Mouse (Mus musculus) neural tube, embryonic 13.5 days (tissue): ENCODE measurements around the gene Hdac7. TPM values are rescaled to one million over a fixed set of nuclear protein-coding genes. Genes with fewer than 3 reads are reported as not detected.
"Not testable (repeated sequence)": the region's sequence is repeated elsewhere in the genome, so short reads cannot be mapped to it uniquely, and the experiment has no call there.

Source experiments
- ATAC-seq: fragments of 200-750 bp; cut with Nextera tagmentation; 2 replicates; pipeline ENCODE4 v1.8.0; 2017; ENCODE audit warnings: low read depth, mild to moderate bottlenecking, moderate TSS enrichment, moderate library complexity
- H3K27ac ChIP-seq: fragments of 300-500 bp; sonication (generic); replicated peaks from 2 replicates; pipeline ENCODE4 v1.5.1; 2015; ENCODE audit warnings: moderate library complexity, mild to moderate bottlenecking, inconsistent platforms
- H3K27me3 ChIP-seq: fragments of 300-500 bp; sonication (generic); 2 replicates; pipeline ENCODE4 v1.6.1; 2015; ENCODE audit warnings: mild to moderate bottlenecking, inconsistent platforms
- H3K36me3 ChIP-seq: fragments of 300-500 bp; sonication (generic); 2 replicates; pipeline ENCODE4 v1.6.1; 2015; ENCODE audit warnings: mild to moderate bottlenecking, inconsistent platforms
- H3K4me1 ChIP-seq: fragments of 300-500 bp; sonication (generic); replicated peaks from 2 replicates; pipeline ENCODE4 v1.6.1; 2015; ENCODE audit warnings: inconsistent platforms
- H3K4me2 ChIP-seq: fragments of 300-500 bp; sonication (generic); 2 replicates; pipeline ENCODE4 v1.6.1; 2015; ENCODE audit warnings: inconsistent platforms, mild to moderate bottlenecking, moderate library complexity
- H3K4me3 ChIP-seq: fragments of 300-500 bp; sonication (generic); 2 replicates; pipeline ENCODE4 v1.5.1; 2015; ENCODE audit warnings: mild to moderate bottlenecking, inconsistent platforms
- H3K9ac ChIP-seq: fragments of 300-500 bp; sonication (generic); 2 replicates; pipeline ENCODE4 v1.6.1; 2015; ENCODE audit warnings: moderate library complexity, mild to moderate bottlenecking, inconsistent platforms
- H3K9me3 ChIP-seq: fragments of 300-500 bp; sonication (generic); 2 replicates; pipeline ENCODE4 v1.6.1; 2016; ENCODE audit warnings: inconsistent platforms
- WGBS: fragments of 180-500 bp; shearing (Covaris S2); methylation state at CpG from one replicate; pipeline ENCODE4 v1.1.7; 2015; 5-methylcytosine and 5-hydroxymethylcytosine counted together
- polyA plus RNA-seq: library from polyadenylated mRNA; unstranded; fragments of >200 nt; fragmentation: Nextera tagmentation; extraction: Ambion mirVana; gene quantifications from 2 replicates; pipeline ENCODE4 v1.2.1, GENCODE M21; 2015

The Hdac7 gene
- polyA plus RNA-seq, 1 experiment from 2014 or later = 24.9 TPM

GRCm38 (mm10) chr15:97871055-97872030, 27.0 kb upstream of the Hdac7 start:
- no peak for ATAC-seq
- H3K27ac ChIP-seq = no peak overlapping the region
- no peaks in the 10 kb centered on the region for H3K36me3 ChIP-seq
- no peak overlapping the region for H3K4me2 ChIP-seq
- no peak overlapping the region for H3K9ac ChIP-seq
- no peaks in the 10 kb centered on the region for H3K4me1 ChIP-seq
- 0 out of 2 replicates have a peak, but pooled peaks cover 2% of the 10 kb centered on the region for H3K9me3 ChIP-seq
- no peaks in the 10 kb centered on the region for H3K27me3 ChIP-seq
- WGBS = 88% methylated on average over 19 of the region's 19 CpGs
- H3K4me3 ChIP-seq = no peak overlapping the region

DNA sequence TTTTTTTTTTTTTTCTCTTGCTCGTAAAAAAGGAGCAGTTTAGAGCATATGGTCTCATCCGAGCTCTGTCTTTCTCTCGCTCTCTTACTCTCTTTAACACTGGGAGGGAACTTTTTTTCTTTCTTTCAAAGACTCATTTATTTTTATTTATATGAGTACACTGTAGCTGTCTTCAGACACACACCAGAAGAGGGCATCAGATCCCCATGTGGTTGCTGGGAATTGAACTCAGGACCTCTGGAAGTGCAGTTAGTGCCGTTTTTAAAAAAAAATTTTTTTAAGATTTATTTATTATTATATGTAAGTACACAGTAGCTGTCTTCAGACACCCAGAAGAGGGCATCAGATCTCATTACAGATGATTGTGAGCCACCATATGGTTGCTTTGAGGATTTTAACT, 25.8 kb upstream of the Hdac7 start:
- H3K4me2 ChIP-seq, ATAC-seq, H3K9me3 ChIP-seq, H3K36me3 ChIP-seq, H3K9ac ChIP-seq, H3K27ac ChIP-seq, H3K27me3 ChIP-seq, H3K4me3 ChIP-seq, H3K4me1 ChIP-seq: not testable (repeated sequence)
- WGBS = 78% methylated on average over 4 of the region's 4 CpGs

GRCm38 (mm10) chr15:97868985-97869384, 24.7 kb upstream of the Hdac7 start:
- Histone ChIP-seq H3K9me3 (0 out of 2 replicates have a peak, but pooled peaks cover 2% of the 10 kb centered on the region), H3K4me1 (no peaks in the 10 kb centered on the region), H3K36me3 (no peaks in the 10 kb centered on the region), H3K9ac (no peak overlapping the region), H3K27ac (no peak overlapping the region), H3K4me3 (no peak overlapping the region), H3K4me2 (no peak overlapping the region), H3K27me3 (no peaks in the 10 kb centered on the region)
- 89% methylated on average over 6 of the region's 6 CpGs for WGBS
- ATAC-seq = no peak

DNA sequence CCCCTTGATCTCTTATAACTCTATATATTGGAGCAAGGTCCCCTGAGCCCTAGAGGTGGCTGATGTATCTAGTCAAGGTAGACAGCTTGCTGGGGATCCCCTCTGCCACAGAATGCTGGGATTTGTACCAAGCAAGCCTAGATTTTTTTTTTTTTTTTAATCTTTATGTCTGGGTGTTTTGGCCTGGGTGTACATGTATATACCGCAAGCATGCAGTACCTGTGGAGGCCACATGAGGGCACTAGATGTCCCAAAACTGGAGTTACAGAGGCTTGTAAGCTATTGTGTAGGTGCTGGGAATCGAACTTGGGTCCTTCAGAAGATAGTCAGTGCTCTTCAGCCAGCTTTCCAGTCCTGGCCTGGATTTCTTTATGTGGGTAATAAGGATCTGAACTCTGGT, 21.7 kb upstream of the Hdac7 start:
- Histone ChIP-seq H3K36me3 (no peaks in the 10 kb centered on the region), H3K9ac (no peak overlapping the region), H3K27ac (no peak overlapping the region), H3K4me1 (no peaks in the 10 kb centered on the region), H3K4me2 (no peak overlapping the region), H3K27me3 (no peaks in the 10 kb centered on the region), H3K4me3 (no peak overlapping the region), H3K9me3 (0 out of 2 replicates have a peak, but pooled peaks cover 2% of the 10 kb centered on the region)
- ATAC-seq = no peak
- 94% methylated on average over 2 of the region's 2 CpGs for WGBS

- Histone ChIP-seq H3K4me1 (no peaks in the 10 kb centered on the region), H3K27me3 (no peaks in the 10 kb centered on the region), H3K4me3 (no peak overlapping the region), H3K36me3 (no peaks in the 10 kb centered on the region), H3K9me3 (0 out of 2 replicates have a peak, but pooled peaks cover 2% of the 10 kb centered on the region), H3K9ac (no peak overlapping the region), H3K27ac (no peak overlapping the region), H3K4me2 (no peak overlapping the region)
- WGBS = 72% methylated on average over 6 of the region's 6 CpGs
- ATAC-seq = no peak
Measured at GRCm38 (mm10) chr15:97865175-97865574, 20.9 kb upstream of the Hdac7 start.

GRCm38 (mm10) chr15:97864361-97865045, 20.2 kb upstream of the Hdac7 start:
- Histone ChIP-seq H3K4me2 (no peak overlapping the region), H3K9me3 (0 out of 2 replicates have a peak, but pooled peaks cover 2% of the 10 kb centered on the region), H3K4me1 (no peaks in the 10 kb centered on the region), H3K9ac (no peak overlapping the region), H3K4me3 (no peak overlapping the region), H3K27me3 (no peaks in the 10 kb centered on the region), H3K27ac (no peak overlapping the region), H3K36me3 (no peaks in the 10 kb centered on the region)
- ATAC-seq = no peak
- whole genome bisulfite sequencing = 81% methylated on average over 8 of the region's 8 CpGs

- H3K4me3 ChIP-seq = no peak overlapping the region
- ATAC-seq = no peak
Measured at GRCm38 (mm10) chr15:97863494-97863881, 19.2 kb upstream of the Hdac7 start.

DNA sequence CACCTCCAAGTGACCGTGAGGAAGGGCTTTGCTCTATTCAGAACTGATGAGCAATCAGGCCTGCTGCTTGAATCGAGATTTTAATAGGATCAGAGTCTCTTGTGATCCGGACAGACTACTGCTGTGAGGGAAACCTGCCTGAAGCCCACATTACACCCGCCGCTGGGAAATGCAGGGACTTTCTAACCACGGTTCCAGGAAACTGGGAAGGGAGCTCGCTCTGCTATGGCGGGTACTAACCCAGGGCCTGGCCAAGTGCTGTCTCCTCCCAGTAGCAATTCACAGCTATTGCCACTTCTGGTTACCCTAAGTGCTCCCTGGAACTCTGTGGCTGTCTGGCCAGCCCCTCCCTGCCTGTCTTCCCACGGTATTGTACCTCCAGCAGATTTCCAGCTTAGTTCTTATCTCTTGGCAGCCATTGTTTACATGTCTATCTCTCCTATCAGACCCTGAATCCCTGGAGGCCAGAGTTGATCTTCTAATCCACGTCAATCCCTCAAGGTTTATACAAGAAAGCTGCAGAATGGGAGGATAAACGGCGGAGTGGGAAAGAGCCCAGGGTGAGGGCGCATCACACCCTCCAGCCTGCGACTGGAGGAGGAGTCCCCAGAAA, 18.7 kb upstream of the Hdac7 start:
- 66% methylated on average over 14 of the region's 14 CpGs for WGBS
- ATAC-seq = no peak
- H3K4me3 ChIP-seq = no peak overlapping the region
- H3K36me3 ChIP-seq = no peaks in the 10 kb centered on the region
- no peak overlapping the region for H3K27ac ChIP-seq
- no peak overlapping the region for H3K9ac ChIP-seq
- H3K9me3 ChIP-seq = 0 out of 2 replicates have a peak, but pooled peaks cover 2% of the 10 kb centered on the region
- no peaks in the 10 kb centered on the region for H3K4me1 ChIP-seq
- H3K4me2 ChIP-seq = no peak overlapping the region
- H3K27me3 ChIP-seq = no peaks in the 10 kb centered on the region

More at GRCm38 (mm10) chr15:97863494-97863881, 19.2 kb upstream of the Hdac7 start:
- Histone ChIP-seq H3K27me3 (no peaks in the 10 kb centered on the region), H3K9me3 (0 out of 2 replicates have a peak, but pooled peaks cover 2% of the 10 kb centered on the region), H3K36me3 (no peaks in the 10 kb centered on the region), H3K4me1 (no peaks in the 10 kb centered on the region), H3K27ac (no peak overlapping the region), H3K4me2 (no peak overlapping the region), H3K9ac (no peak overlapping the region)
- 85% methylated on average over 18 of the region's 18 CpGs for WGBS

GRCm38 (mm10) chr15:97860353-97860752, 16.1 kb upstream of the Hdac7 start:
- H3K27ac ChIP-seq = no peak overlapping the region
- H3K9me3 ChIP-seq = no peaks in the 10 kb centered on the region
- 84% methylated on average over 3 of the region's 3 CpGs for WGBS
- H3K4me3 ChIP-seq = no peak overlapping the region
- H3K4me1 ChIP-seq = no peaks in the 10 kb centered on the region
- H3K4me2 ChIP-seq = no peak overlapping the region
- ATAC-seq = no peak
- H3K36me3 ChIP-seq = no peaks in the 10 kb centered on the region
- H3K27me3 ChIP-seq = no peaks in the 10 kb centered on the region
- no peak overlapping the region for H3K9ac ChIP-seq

- H3K4me3 ChIP-seq = no peak overlapping the region
- ATAC-seq = no peak
- no peak overlapping the region for H3K9ac ChIP-seq
- 81% methylated on average over 4 of the region's 4 CpGs for WGBS
- H3K36me3 ChIP-seq = no peaks in the 10 kb centered on the region
- no peak overlapping the region for H3K4me2 ChIP-seq
- no peak overlapping the region for H3K27ac ChIP-seq
- H3K4me1 ChIP-seq = no peaks in the 10 kb centered on the region
- no peaks in the 10 kb centered on the region for H3K27me3 ChIP-seq
- H3K9me3 ChIP-seq = no peaks in the 10 kb centered on the region
Measured at GRCm38 (mm10) chr15:97858431-97858830, 14.1 kb upstream of the Hdac7 start.

- Histone ChIP-seq H3K9ac (no peak overlapping the region), H3K27me3 (no peaks in the 10 kb centered on the region), H3K4me1 (no peaks in the 10 kb centered on the region), H3K4me2 (no peak overlapping the region), H3K27ac (no peak overlapping the region), H3K36me3 (no peaks in the 10 kb centered on the region), H3K4me3 (no peak overlapping the region), H3K9me3 (no peaks in the 10 kb centered on the region)
- ATAC-seq = no peak
- 73% methylated on average over 6 of the region's 6 CpGs for WGBS
Measured at GRCm38 (mm10) chr15:97854551-97854950, 10.2 kb upstream of the Hdac7 start.

- H3K4me3 ChIP-seq = no peak overlapping the region
- no peaks in the 10 kb centered on the region for H3K36me3 ChIP-seq
- WGBS = 42% methylated on average over 8 of the region's 8 CpGs
- no peak overlapping the region for H3K27ac ChIP-seq
- no peak overlapping the region for H3K9ac ChIP-seq
- no peaks in the 10 kb centered on the region for H3K27me3 ChIP-seq
- H3K4me1 ChIP-seq = 0 out of 2 replicates have a peak, but pooled peaks cover 3% of the 10 kb centered on the region
- ATAC-seq = no peak
- H3K4me2 ChIP-seq = no peak overlapping the region
- no peaks in the 10 kb centered on the region for H3K9me3 ChIP-seq
Measured at GRCm38 (mm10) chr15:97854059-97854458, 9.8 kb upstream of the Hdac7 start.
